Mouse (Mus musculus) layer of hippocampus, postnatal 36 days (tissue): Measurements from ENCODE around the gene Eif2ak4. TPM values are rescaled to one million over a fixed set of nuclear protein-coding genes. Genes with fewer than 3 reads are reported as not detected.

Experiments used
- DNase-seq, 2 experiments: peaks; one replicate each; pipeline ENCODE4 v3.0.0; 2022
- total RNA-seq, 2 experiments: library from RNA; stranded (reverse); gene quantifications; 2 replicates each; pipeline ENCODE4 v1.2.3; 2021

Eif2ak4 gene
- total RNA-seq = 10 to 100 TPM; 23.5 to 25.6 TPM

- peak; percentile 98 to 99 for DNase-seq
Measured at GRCm38 (mm10) chr2:118388341-118389335, at the start of gene Eif2ak4. Gene Eif2ak4, plus strand, starts transcription at chr2:118388618.

DNA sequence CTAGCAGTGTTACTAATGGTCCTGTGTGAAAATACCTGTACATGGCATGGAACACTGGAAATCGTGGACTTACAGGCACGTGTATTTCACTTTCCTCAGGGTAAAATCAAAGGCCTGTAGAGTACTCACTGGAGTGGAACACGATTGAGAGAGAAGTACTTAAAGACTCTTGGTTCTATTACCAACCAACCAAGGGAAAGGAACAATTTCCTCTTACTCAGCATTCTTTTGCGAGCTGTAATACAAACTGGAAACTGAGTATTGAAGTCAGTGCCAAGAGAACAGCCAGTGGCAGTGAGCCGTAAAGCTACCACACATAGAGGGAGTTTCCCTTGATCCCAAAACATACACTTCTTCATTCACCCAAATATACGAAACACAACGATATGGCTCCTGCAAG lies 47.1 kb upstream of the Eif2ak4 start:
- DNase-seq = no peak

DNA sequence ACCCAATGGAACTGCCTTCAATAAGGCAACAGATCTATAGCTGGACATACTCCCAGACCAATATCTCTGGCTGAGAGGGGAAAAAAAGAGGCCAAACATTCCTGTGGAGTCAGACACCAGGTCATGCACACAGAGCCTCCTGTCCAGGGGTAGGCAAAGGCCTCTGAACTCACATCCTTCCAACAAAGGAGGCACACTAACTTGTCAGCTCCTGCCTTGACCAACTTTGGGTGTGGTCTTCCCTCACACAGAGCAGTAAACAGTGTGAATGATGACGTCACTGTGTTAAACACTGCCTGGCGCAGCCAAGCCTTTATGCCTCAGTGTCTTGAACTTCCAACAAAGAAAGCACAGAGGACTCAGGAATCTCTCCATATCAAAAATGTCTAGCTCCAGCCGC lies 44.5 kb upstream of the Eif2ak4 start:
- DNase-seq = no peak

- no peak for DNase-seq
Measured at GRCm38 (mm10) chr2:118345535-118345934, 42.9 kb upstream of the Eif2ak4 start.

DNA sequence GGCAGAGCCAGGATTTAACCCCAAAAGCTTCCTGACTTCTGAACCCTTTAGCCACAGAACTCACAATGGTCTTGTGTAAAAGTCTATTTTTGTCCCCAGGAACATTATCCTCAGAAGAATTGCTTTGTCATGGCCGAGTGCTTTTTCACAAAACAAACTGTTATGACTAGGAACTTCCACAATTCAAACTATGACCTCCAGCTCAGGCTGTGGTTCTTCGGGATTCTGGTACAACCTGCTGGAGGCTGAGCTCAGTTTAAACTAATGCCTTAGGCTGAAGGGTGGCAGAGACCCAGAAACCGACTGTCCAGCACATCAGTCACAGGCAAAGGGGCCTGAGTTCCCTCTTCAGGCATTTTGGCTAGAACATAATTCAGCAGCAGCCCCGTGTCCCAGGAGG lies 34.9 kb upstream of the Eif2ak4 start:
- no peak for DNase-seq

GRCm38 (mm10) chr2:118353916-118354403 lies 34.5 kb upstream of the Eif2ak4 start:
- no peak for DNase-seq

GRCm38 (mm10) chr2:118355138-118355719 lies 33.2 kb upstream of the Eif2ak4 start:
- no peak for DNase-seq

- DNase-seq = no peak
Measured at GRCm38 (mm10) chr2:118371841-118372240, 16.6 kb upstream of the Eif2ak4 start.

DNA sequence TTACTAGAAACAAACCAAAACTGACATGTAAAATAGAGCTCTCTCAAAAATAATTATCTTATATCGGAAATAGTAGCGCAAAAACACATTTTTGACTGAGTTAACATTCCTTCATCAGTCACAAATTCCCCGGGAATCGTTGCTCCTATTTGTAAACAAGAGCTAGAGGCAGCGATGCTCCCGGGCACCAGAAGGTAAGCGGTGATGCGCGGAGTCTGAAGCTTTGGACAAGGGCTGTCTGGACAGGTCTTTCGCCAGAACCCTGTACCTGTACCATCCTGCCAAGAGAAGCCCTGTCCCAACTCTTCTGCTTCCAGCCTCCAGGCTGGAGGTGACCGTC lies 15.9 kb upstream of the Eif2ak4 start:
- peak in 1 of 2 experiments; percentile 12 for DNase-seq

DNA sequence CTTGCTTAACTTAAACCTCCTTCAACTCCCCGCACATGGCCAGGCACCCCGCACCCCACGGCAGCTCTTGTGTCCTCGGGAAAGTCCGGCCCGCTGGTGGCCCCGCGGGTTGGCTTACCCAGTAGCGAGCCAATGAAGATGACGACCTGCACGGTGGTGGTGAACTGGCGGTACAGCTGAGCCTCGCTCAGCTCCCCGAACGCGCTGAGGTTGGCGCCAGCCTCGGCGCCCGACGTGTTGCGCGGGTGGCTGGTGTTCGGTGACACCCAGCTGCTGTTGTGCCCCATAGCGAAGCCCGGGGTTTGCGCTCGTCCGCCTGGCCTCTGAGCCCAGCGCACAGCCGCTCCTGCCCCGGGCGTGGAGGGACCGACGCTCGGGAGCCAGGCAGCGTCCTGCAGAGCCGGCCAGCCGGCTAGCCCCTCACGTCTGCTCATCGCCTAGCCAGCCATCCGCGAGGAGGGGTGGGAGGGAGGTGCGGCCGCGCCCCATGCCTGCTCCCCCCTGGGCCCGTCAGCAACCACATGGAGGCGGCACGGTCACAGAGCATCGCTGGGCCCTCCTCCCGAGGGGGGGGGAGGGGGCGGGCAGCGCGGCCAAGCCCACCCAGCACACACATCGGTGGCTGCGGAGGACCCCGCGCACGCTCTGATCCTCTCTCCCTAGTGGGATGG lies 15.4 kb upstream of the Eif2ak4 start, which contains the start of gene Gpr176:
TSS of gene Gpr176 (minus strand) at position 519 of the 671 bp plus-strand sequence.
- peak; percentile 39 to 42 for DNase-seq

- DNase-seq = peak; percentile 86 to 88
Measured at GRCm38 (mm10) chr2:118373572-118374279, 14.7 kb upstream of the Eif2ak4 start.

- no peak for DNase-seq
Measured at GRCm38 (mm10) chr2:118375522-118375921, 12.9 kb upstream of the Eif2ak4 start.

- no peak for DNase-seq
Measured at GRCm38 (mm10) chr2:118375931-118376330, 12.5 kb upstream of the Eif2ak4 start.

DNA sequence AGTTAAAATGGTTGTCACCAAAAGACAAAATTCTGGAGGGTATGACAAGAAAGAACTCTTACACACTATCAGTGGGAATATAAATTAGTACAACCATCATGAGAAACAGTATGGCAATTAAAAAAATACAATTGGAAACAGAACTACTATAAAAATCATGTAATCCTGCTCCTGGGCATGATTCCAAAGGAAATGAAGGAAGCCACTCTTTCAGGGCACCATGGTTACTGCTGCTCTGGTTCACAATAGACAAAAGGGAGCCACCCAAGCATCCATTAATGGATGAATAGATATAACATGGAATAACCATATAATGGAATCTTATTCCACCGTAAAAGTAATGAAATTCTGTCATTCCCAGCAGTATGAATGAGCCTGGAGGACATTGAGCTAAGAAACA lies 8.7 kb upstream of the Eif2ak4 start:
- DNase-seq = no peak

DNA sequence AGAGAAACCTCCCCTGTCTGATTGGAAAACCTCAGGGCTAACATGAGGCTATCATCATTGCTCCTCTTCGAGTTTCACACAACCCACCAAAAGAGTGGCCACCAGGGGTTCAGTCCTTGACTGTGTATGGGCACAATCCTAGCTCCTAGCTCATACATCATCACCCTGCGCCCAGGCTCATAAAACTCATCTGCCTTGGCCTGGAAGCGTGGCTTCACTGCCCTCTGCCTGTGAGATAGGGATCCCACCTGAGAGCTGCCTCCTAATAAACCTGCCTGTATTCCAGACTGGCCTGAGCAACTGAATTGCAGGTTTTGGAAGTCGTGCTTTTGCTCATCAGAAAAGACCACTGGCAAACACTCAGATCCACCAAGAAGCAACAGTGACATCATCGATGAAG lies 5.0 kb upstream of the Eif2ak4 start:
- DNase-seq = no peak

DNA sequence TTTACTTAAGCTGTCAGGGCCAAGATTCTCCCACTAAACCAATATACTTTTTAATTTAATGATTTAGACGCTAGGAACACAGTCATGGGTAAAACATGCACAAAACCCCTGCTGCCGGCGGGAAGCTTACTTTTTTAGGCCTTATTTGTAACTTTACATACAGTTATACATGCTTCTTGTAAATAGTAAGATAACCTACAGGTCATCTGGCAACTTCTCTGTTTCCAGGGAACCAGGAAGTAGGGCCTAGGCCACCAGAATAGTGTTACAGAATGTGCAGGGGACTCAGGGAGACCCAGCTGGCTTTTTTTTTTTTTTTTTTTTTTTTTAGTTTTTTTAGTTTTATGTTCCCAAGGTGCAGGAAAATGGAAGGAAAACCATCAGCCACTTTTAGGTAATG lies 1.2 kb downstream of the Eif2ak4 start:
- no peak for DNase-seq

DNA sequence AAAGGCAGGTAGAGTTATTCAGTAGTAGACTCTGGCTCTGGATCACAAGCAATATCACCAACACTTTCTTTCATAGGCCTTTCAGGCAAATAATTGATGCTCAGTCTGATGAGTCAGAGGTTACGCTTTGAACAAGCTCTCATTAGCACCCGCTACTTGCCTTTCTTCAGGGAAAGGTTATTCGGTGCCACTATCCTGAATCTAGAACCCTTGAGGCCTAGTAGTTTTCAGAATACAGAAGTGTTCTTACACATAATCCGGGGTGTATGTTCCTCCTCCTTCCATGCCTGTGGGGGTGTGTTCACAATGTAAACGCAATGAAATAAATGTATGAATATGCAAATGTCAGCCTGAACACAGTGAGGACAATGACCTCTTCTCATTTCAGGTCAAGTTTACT lies 1.7 kb downstream of the Eif2ak4 start:
- no peak for DNase-seq

DNA sequence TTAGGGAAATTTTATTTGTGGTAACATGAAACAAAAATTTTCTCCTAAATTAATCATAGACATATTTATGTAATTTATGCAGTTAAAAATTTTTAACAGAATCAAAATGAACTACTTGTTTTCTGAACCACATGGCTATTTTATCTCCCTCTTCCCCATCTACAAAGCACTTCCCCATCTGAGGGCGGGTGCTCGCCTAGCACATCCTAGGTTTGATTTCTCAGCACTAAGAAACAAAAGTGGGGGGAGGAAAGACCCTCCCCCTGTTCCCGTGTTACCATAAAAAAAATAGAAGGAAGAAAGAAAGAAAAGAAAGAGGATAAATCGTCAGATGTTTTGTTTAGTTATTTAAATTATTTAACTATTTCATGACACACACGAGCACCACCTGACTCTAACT lies 2.8 kb downstream of the Eif2ak4 start:
- no peak for DNase-seq

GRCm38 (mm10) chr2:118399751-118400150 lies 11.3 kb downstream of the Eif2ak4 start:
- no peak for DNase-seq

GRCm38 (mm10) chr2:118401834-118402727 lies 13.7 kb downstream of the Eif2ak4 start:
- DNase-seq = no peak

DNA sequence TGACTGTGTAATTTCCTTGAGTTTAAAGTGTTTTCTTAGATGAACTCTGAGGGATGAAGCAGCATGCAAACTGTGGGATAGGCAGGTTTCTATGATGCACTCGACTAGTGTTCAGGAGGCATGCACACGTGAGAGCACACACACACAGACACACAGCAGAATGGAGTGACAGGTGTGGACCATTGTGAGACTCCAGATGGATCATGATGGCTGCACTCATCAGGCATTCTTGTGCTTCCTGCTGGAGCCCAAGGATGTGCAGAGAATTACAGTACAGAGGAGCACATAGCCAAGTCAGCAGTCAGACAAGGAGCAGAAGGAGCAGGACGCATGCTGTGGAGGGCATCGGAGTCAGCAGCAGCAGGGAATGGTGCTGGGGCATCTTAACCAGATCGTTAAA lies 15.9 kb downstream of the Eif2ak4 start:
- DNase-seq = no peak
